ENCODE assay signal across 27 mouse cellular contexts in the genomic region with DNA sequence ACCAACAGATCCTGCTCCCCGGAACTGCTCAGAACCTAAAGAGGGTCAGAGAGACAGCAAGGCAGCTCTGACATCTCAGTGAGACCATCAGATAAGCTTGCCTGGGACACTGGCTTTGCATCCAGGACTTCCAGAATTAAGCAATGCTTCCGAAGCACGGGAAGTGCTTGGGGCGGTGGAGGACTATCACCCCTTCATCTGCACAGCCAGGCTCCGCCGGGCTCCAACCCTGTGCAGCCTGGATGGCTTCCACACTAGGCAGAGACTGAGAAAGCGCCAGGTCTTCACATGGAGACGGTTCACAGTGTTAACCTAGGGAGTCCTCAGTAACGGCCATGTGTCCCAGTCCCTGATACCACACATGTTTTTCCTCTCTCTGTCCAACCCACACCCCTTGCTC.
DNase-seq lines count a peak whose midpoint lies in the region; ATAC-seq and TF ChIP-seq lines count a peak whose summit lies in the region.
"Had no signal": no experiment of that assay in that cellular context is flagged by ENCODE, and none has a peak within 500 bp of the region (broad histone marks: within the 10 kb centered on the region; RNA-seq: fewer than 3 reads in every experiment).

No protein-coding gene starts in this region.

- no peaks in the 10 kb centered on the region for H3K36me3 ChIP-seq in forebrain, embryonic 10.5 days (replicated peaks)
- H3K36me3 ChIP-seq in forebrain, embryonic 13.5 days (ENCODE audit: poor library complexity, severe bottlenecking), result no peaks in the 10 kb centered on the region
- no peaks in the 10 kb centered on the region for H3K36me3 ChIP-seq in hindbrain, embryonic 10.5 days
- no peaks in the 10 kb centered on the region for H3K36me3 ChIP-seq in hindbrain, embryonic 13.5 days
- no peaks in the 10 kb centered on the region for H3K36me3 ChIP-seq in testis, adult 2 months (ENCODE audit: control insufficient read depth, insufficient read depth, low read length)
- no peaks in the 10 kb centered on the region for H3K36me3 ChIP-seq in embryonic facial prominence, embryonic 10.5 days (replicated peaks)
- H3K36me3 ChIP-seq: embryonic facial prominence, embryonic 12.5 days; forebrain, embryonic 12.5 days; forebrain, embryonic 15.5 days; G1E had no signal

- no peak overlapping the region for H3K4me2 ChIP-seq in forebrain, embryonic 13.5 days
- no peak overlapping the region for H3K4me2 ChIP-seq in hindbrain, embryonic 13.5 days
- H3K4me2 ChIP-seq: embryonic facial prominence, embryonic 12.5 days; forebrain, embryonic 12.5 days; forebrain, embryonic 15.5 days had no signal

- TF ChIP-seq CTCF in testis, adult 2 months (IDR thresholded peaks at IDR 0.05; ENCODE audit: control insufficient read depth, insufficient read depth, insufficient replicate concordance, low read depth, low read length), result no peak

- 0 out of 2 replicates have a peak overlapping the region, but pooled peaks have one; percentile 1 for H3K27ac ChIP-seq in forebrain, embryonic 10.5 days
- no peak overlapping the region for H3K27ac ChIP-seq in forebrain, embryonic 13.5 days
- peak overlapping the region; percentile 62; the same call in 1 of the 2 replicates for H3K27ac ChIP-seq in hindbrain, embryonic 10.5 days
- H3K27ac ChIP-seq in hindbrain, embryonic 13.5 days, result no peak overlapping the region
- peak overlapping the region; percentile 36; the same call in 1 of the 2 replicates for H3K27ac ChIP-seq in testis, adult 2 months (ENCODE audit: control insufficient read depth, insufficient read depth, low read depth, low read length)
- H3K27ac ChIP-seq in embryonic facial prominence, embryonic 10.5 days (replicated peaks), result peak overlapping the region; percentile 40; the same call in 1 of the 2 replicates
- H3K27ac ChIP-seq: embryonic facial prominence, embryonic 12.5 days; forebrain, embryonic 12.5 days; forebrain, embryonic 15.5 days had no signal

- 86% methylated on average over 9 of the region's 9 CpGs for WGBS in forebrain, embryonic 10.5 days
- 85% methylated on average over 9 of the region's 9 CpGs for WGBS in forebrain, embryonic 13.5 days
- 84% methylated on average over 9 of the region's 9 CpGs for WGBS in hindbrain, embryonic 10.5 days
- 87% methylated on average over 9 of the region's 9 CpGs for WGBS in hindbrain, embryonic 13.5 days
- 81% methylated on average over 9 of the region's 9 CpGs for WGBS in embryonic facial prominence, embryonic 10.5 days

- H3K27me3 ChIP-seq in forebrain, embryonic 10.5 days (ENCODE audit: poor library complexity, severe bottlenecking), result no peaks in the 10 kb centered on the region
- H3K27me3 ChIP-seq in forebrain, embryonic 13.5 days, result no peaks in the 10 kb centered on the region
- no peaks in the 10 kb centered on the region for H3K27me3 ChIP-seq in hindbrain, embryonic 10.5 days (ENCODE audit: insufficient read depth, poor library complexity, severe bottlenecking)
- H3K27me3 ChIP-seq in hindbrain, embryonic 13.5 days, result no peaks in the 10 kb centered on the region
- no peaks in the 10 kb centered on the region for H3K27me3 ChIP-seq in testis, adult 2 months (ENCODE audit: control insufficient read depth, insufficient read depth, low read length)
- 0 out of 2 replicates have a peak, but pooled peaks cover 6% of the 10 kb centered on the region for H3K27me3 ChIP-seq in embryonic facial prominence, embryonic 10.5 days (replicated peaks; ENCODE audit: low read depth, poor library complexity, severe bottlenecking)
- H3K27me3 ChIP-seq: CH12.LX; embryonic facial prominence, embryonic 12.5 days; forebrain, embryonic 12.5 days; forebrain, embryonic 15.5 days; Patski had no signal

- H3K9me3 ChIP-seq in forebrain, embryonic 10.5 days, result no peaks in the 10 kb centered on the region; the same call in 1 of the 2 replicates
- no peaks in the 10 kb centered on the region for H3K9me3 ChIP-seq in forebrain, embryonic 13.5 days (replicated peaks)
- no peaks in the 10 kb centered on the region for H3K9me3 ChIP-seq in hindbrain, embryonic 10.5 days
- H3K9me3 ChIP-seq in hindbrain, embryonic 13.5 days, result no peaks in the 10 kb centered on the region
- no peaks in the 10 kb centered on the region for H3K9me3 ChIP-seq in embryonic facial prominence, embryonic 10.5 days
- H3K9me3 ChIP-seq: embryonic facial prominence, embryonic 12.5 days; forebrain, embryonic 12.5 days; forebrain, embryonic 15.5 days had no signal

- H3K4me3 ChIP-seq in forebrain, embryonic 10.5 days, result no peak overlapping the region
- no peak overlapping the region for H3K4me3 ChIP-seq in forebrain, embryonic 13.5 days
- no peak overlapping the region for H3K4me3 ChIP-seq in hindbrain, embryonic 10.5 days
- no peak overlapping the region for H3K4me3 ChIP-seq in hindbrain, embryonic 13.5 days
- H3K4me3 ChIP-seq in testis, adult 2 months (ENCODE audit: control insufficient read depth, low read depth, low read length), result no peak overlapping the region
- no peak overlapping the region for H3K4me3 ChIP-seq in embryonic facial prominence, embryonic 10.5 days
- H3K4me3 ChIP-seq: embryonic facial prominence, embryonic 12.5 days; forebrain, embryonic 12.5 days; forebrain, embryonic 15.5 days had no signal

- no peak for TF ChIP-seq POLR2A in testis, adult 2 months (IDR thresholded peaks at IDR 0.05; ENCODE audit: control insufficient read depth, low read depth, low read length)

- no peak for DNase-seq in forebrain, embryonic 10.5 days (ENCODE audit: extremely low spot score, low spot score)
- DNase-seq in hindbrain, embryonic 10.5 days (ENCODE audit: low spot score), result no peak
- no peak for DNase-seq in testis, postnatal 10 days (ENCODE audit: low spot score)
- no peak for DNase-seq in embryonic facial prominence, embryonic 10.5 days (ENCODE audit: low spot score)
- DNase-seq in adrenal gland, postnatal 25 days, result no peak
- DNase-seq: adrenal gland, adult 8-10 months; adrenal gland, postnatal 14 days; B cell, adult 2 months; cerebellum, adult 11 months; cerebellum, adult 18-20 months; cerebellum, adult 8-10 months; cerebellum, adult 9-11 months; cerebellum, postnatal 14 days; cerebellum, postnatal 36 days; embryo, embryonic 11 days; forebrain, postnatal 0 days had no signal

- no peak overlapping the region for H3K9ac ChIP-seq in forebrain, embryonic 13.5 days
- H3K9ac ChIP-seq in hindbrain, embryonic 13.5 days, result no peak overlapping the region
- H3K9ac ChIP-seq: embryonic facial prominence, embryonic 12.5 days; forebrain, embryonic 12.5 days; forebrain, embryonic 15.5 days; forebrain, postnatal 0 days had no signal

- ATAC-seq in forebrain, embryonic 13.5 days, result no peak
- ATAC-seq in hindbrain, embryonic 13.5 days (ENCODE audit: low FRiP score), result no peak
- ATAC-seq: activated CD4-positive, CD25-positive, alpha-beta regulatory T cell, adult 4 months; CD4-positive, CD25-positive, alpha-beta regulatory T cell, adult 4 months; forebrain, embryonic 15.5 days; forebrain, postnatal 0 days; Patski had no signal

- H3K4me1 ChIP-seq in forebrain, embryonic 10.5 days, result peaks cover 5% of the 10 kb centered on the region; the same call in 1 of the 2 replicates
- H3K4me1 ChIP-seq in forebrain, embryonic 13.5 days, result no peaks in the 10 kb centered on the region
- peaks cover 17% of the 10 kb centered on the region for H3K4me1 ChIP-seq in hindbrain, embryonic 10.5 days (replicated peaks)
- H3K4me1 ChIP-seq in hindbrain, embryonic 13.5 days (replicated peaks), result no peaks in the 10 kb centered on the region
- H3K4me1 ChIP-seq in testis, adult 2 months (ENCODE audit: control insufficient read depth, insufficient read depth, low read length), result no peaks in the 10 kb centered on the region
- peaks cover 13% of the 10 kb centered on the region for H3K4me1 ChIP-seq in embryonic facial prominence, embryonic 10.5 days
- H3K4me1 ChIP-seq: embryonic facial prominence, embryonic 12.5 days; forebrain, embryonic 12.5 days; forebrain, embryonic 15.5 days had no signal

Comparison
In these comparisons a context has a peak if more than half of its experiments do, and no peak if none do; other contexts are left out.
1. H3K27ac ChIP-seq: peak in forebrain, embryonic 10.5 days (single experiment), hindbrain, embryonic 10.5 days (single experiment), testis, adult 2 months (single experiment) and embryonic facial prominence, embryonic 10.5 days (single experiment); none in forebrain, embryonic 13.5 days (single experiment) and hindbrain, embryonic 13.5 days (single experiment).